Mouse (Mus musculus): ENCODE results near the gene Hoxa9. TPM values are rescaled to one million over a fixed set of nuclear protein-coding genes. Genes with fewer than 3 reads are reported as not detected.

The Hoxa9 gene
- polyA plus RNA-seq, 1 experiment from 2014 or later = not detected

DNA sequence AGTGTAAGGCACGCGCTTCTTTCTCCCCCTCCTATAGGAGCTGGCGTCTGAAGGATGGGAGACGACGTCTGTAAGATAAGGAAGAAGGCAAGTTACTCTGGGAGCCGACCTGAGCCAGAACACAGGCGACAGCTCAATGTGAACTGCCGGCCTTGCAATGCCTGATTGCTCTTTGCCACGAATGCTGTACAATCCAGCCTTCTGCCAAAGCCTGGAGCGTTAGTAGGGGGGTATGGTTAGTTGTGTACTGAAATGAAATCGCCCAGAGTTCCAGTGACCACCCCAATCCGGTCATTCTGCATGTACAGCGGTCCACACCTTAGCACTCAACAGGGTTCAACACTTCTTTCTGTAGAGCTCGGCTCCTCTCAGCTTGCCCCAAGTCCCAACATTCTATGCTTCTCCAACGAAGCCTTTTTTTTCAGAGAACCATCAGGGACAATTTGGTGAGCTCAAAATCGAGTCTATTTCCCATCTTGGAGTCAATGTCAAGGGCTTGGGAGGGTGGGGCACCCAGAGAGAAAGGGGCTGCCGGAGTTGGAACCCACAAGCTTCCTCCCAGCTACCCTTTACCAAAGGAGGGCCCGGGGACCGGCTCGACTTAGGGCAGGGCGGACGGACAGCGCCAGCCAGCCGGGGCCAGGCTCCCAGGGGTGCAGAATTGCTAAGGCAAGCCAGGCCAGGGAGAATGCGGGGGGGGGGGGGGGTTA, 28.3 kb upstream of the Hoxa9 start:
- no peaks in the 10 kb centered on the region for H3K9me3 ChIP-seq
- peaks cover 83% of the 10 kb centered on the region for H3K27me3 ChIP-seq
- no peak overlapping the region for H3K27ac ChIP-seq (replicated peaks)
- H3K4me2 ChIP-seq (replicated peaks) = no peak overlapping the region
- no peak overlapping the region for H3K4me3 ChIP-seq
- 3% methylated on average over 24 of the region's 25 CpGs for WGBS
- H3K4me1 ChIP-seq = peaks cover 9% of the 10 kb centered on the region
- ATAC-seq (ENCODE audit: low FRiP score, low read depth) = no peak
- H3K9ac ChIP-seq (replicated peaks) = no peak overlapping the region
- no peaks in the 10 kb centered on the region for H3K36me3 ChIP-seq

DNA sequence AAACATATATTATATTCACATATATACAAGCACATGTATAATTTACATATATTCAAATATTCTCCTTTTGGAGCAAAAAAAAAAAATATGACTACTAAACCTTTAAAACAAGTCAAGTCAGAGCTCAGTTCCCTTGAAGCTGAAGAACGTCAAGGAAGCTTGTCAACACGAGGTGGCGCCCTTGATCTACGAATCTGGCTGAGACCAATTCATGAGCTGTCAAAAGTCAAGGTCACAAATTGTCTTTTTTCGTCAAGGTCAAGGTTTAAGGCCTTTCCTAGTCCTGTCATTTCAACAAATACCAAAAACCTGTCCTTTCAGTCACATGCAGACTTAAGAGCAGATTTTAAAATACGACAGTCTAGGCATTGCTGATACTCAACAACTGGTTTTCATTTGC, 26.1 kb upstream of the Hoxa9 start:
- Histone ChIP-seq H3K4me1 (peaks cover 12% of the 10 kb centered on the region), H3K27ac (replicated peaks) (no peak overlapping the region), H3K36me3 (no peaks in the 10 kb centered on the region), H3K4me2 (replicated peaks) (no peak overlapping the region), H3K4me3 (no peak overlapping the region), H3K27me3 (peaks cover 83% of the 10 kb centered on the region), H3K9ac (replicated peaks) (no peak overlapping the region), H3K9me3 (no peaks in the 10 kb centered on the region)
- under 1% methylated on average over 6 of the region's 6 CpGs for WGBS
- ATAC-seq (ENCODE audit: low FRiP score, low read depth) = no peak

DNA sequence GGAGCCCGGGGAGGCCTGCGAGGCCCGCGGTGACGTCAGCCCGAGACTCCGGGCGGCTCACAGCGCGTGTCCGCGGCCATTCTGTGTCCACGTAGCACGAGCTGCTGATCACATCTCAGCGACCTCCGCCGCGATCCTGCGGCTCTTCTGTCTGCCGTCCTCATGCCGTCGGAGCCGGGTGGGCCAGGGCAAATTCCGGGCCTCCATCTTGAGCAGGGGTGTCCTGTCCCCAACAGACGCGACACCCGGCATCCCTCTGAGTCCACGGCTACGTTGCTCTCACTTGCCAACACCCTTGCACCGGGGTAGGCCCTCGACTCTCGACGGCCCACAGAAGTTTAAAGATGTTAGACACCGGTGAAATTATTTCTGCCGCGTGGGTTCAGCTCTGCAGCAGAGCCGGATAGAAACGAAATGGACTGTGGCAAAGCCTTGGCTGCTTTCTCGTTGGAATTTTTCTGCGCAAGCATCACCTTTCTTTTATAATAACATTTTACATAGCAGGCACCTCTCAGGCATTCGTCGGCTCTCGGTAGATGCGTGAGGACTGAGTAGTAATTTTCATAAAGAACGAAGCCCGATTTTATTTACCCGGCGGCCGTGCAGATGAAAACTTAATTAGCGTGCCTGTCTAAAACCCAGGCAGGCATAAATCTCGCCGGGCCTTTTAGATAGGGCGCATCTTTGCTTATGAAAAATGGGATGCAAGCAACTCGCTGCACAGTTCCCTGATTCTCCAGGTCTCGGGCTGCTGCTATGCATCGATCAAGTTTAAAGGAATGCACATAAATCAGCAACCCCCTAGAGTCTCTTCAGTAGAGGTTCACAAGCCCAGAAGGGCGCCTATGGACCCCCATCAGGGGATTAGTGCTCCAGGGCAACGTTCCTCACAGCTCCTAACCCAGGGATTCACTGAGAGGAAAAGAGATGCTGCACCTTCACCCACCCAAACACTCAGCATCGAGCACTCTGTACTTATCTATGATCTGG, 22.9 kb upstream of the Hoxa9 start:
- no peak overlapping the region for H3K9ac ChIP-seq (replicated peaks)
- H3K36me3 ChIP-seq = no peaks in the 10 kb centered on the region
- H3K4me2 ChIP-seq (replicated peaks) = no peak overlapping the region
- H3K27me3 ChIP-seq = peaks cover 84% of the 10 kb centered on the region
- ATAC-seq (ENCODE audit: low FRiP score, low read depth) = no peak
- under 1% methylated on average over 59 of the region's 59 CpGs for WGBS
- H3K9me3 ChIP-seq = no peaks in the 10 kb centered on the region
- 0 out of 2 replicates have a peak, but pooled peaks cover 3% of the 10 kb centered on the region for H3K4me1 ChIP-seq
- no peak overlapping the region for H3K27ac ChIP-seq (replicated peaks)
- peak overlapping the region; percentile 18 for H3K4me3 ChIP-seq

DNA sequence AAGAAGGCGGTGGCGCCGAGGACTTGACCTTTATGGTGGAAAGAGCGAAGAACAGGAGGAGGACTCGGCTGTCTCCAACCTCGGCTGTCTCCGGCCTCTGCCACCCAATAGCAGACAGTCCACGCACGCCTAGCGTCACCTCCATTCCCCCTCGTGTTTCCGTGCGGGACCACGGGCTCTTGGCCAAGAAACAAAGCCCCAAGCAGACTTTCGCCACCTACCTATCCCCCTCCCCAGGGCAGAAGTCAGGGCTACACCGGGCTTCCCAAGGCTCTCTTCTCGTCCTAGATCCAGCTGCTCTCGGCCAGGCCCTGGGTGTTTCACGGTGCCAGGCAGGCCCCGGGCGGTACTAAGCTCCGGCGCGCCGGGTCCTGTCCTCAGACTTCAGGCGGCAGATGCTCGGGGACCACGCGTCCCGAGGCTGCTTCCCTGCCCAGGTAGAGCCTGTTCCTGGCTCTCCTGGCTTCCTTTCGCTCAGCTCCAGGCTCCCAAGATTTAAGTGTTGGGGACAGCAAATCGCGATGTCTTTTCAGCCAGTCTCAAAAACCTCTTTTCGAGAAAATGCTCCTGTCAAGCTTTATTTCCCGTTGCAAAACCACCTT, 22.0 kb upstream of the Hoxa9 start:
- no peak overlapping the region for H3K4me2 ChIP-seq (replicated peaks)
- H3K27me3 ChIP-seq = peaks cover 85% of the 10 kb centered on the region
- H3K9me3 ChIP-seq = no peaks in the 10 kb centered on the region
- 0 out of 2 replicates have a peak, but pooled peaks cover 3% of the 10 kb centered on the region for H3K4me1 ChIP-seq
- ATAC-seq (ENCODE audit: low FRiP score, low read depth) = no peak
- no peak overlapping the region for H3K4me3 ChIP-seq
- H3K36me3 ChIP-seq = no peaks in the 10 kb centered on the region
- 1% methylated on average over 35 of the region's 35 CpGs for WGBS
- H3K27ac ChIP-seq (replicated peaks) = no peak overlapping the region
- H3K9ac ChIP-seq (replicated peaks) = no peak overlapping the region

DNA sequence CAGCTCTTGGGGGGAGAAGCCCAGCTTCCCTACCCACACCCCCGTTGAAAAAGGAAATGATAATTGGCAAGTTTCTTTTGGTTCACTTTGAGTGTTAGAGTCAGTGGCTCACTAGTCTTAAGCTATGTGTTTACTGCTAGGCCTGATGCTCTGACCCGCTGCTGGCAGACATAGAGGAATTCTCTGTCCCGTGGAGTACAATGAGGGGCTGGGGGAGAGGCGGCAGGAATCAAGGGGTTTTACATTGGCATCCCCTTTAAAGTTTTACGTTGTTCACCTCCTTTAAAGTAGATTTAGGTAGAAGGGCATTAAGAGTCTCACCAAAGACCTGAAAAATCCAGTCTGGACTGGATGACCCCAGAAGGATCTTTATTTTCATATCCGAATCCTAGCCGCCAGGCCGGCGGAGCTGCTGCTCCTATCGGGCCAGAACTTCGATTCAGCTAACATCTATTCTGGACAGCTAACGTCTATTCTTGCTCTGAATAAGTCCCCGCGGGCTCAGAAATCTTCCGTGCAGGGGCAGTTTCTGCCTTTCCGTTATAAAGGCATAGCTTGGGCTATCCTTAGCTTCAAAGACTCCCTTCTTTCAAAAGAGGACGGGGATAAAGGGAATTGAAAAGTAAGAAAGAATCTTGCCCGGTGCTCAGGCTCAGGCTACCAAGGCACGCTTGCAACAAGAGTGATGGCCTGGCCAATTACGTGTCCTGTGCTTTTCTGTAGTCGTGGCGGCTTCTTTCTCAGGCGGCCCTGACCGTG, 21.3 kb upstream of the Hoxa9 start:
- no peak for ATAC-seq (ENCODE audit: low FRiP score, low read depth)
- no peaks in the 10 kb centered on the region for H3K9me3 ChIP-seq
- no peaks in the 10 kb centered on the region for H3K36me3 ChIP-seq
- H3K27ac ChIP-seq (replicated peaks) = no peak overlapping the region
- peaks cover 87% of the 10 kb centered on the region for H3K27me3 ChIP-seq
- no peak overlapping the region for H3K9ac ChIP-seq (replicated peaks)
- no peak overlapping the region for H3K4me3 ChIP-seq
- WGBS = 1% methylated on average over 24 of the region's 24 CpGs
- 0 out of 2 replicates have a peak, but pooled peaks cover 3% of the 10 kb centered on the region for H3K4me1 ChIP-seq
- H3K4me2 ChIP-seq (replicated peaks) = no peak overlapping the region

DNA sequence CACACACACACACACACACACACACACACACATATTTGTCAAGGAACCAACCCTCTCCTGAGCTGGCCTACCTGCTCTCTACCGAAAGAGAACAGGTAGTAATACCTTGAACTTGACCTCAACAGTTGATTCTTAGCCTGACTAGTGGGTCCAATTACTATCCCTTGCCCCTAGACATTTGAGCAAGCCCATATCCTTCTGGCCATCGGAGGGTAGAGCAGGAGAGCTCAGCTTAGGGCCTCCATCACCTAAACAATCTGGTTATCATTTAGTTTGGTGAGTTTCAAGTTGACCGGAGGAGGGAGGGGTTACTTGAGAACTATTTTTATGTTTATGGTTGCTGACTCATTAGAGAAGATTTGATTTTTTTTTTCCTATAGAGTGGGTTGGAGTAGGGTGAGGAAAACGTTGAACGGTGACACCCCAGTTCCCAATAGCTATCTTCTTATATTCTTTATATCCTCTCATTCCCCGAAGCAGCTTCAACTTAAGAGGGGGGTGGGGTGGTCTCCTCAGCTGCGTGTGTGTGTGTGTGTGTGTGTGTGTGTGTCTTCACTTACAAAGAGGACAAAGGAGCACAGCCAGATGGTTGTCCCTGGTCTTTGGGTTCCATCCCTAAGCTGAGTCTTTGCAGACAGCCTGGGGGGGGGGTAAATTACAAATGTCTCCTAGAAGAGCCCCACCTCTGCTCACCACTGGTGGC, 20.4 kb upstream of the Hoxa9 start:
- Histone ChIP-seq H3K9ac (replicated peaks) (no peak overlapping the region), H3K4me3 (no peak overlapping the region), H3K36me3 (no peaks in the 10 kb centered on the region), H3K27ac (replicated peaks) (no peak overlapping the region), H3K4me2 (replicated peaks) (no peak overlapping the region), H3K4me1 (0 out of 2 replicates have a peak, but pooled peaks cover 4% of the 10 kb centered on the region), H3K27me3 (peaks cover 88% of the 10 kb centered on the region), H3K9me3 (no peaks in the 10 kb centered on the region)
- no peak for ATAC-seq (ENCODE audit: low FRiP score, low read depth)
- WGBS = 11% methylated on average over 7 of the region's 7 CpGs

DNA sequence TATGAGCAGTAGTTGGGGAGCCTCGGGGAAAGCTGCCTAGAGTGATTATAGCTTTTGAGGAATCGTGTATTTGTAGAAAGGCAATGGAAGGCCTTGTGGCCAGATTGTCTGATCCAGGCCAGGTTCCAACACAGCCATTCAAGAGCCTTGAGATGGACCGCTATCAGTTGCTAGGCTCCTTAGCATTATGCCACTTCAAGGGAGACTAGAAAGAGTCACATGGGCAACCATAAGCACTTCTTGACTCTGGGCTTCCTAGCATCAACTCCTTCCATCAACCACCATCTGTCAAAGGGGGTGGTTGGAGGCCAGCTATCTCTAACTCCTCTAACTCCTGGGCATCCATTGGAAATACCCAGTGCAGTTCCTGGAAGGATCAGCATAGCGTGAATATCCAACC, 18.9 kb upstream of the Hoxa9 start:
- Histone ChIP-seq H3K9me3 (no peaks in the 10 kb centered on the region), H3K9ac (replicated peaks) (no peak overlapping the region), H3K4me1 (0 out of 2 replicates have a peak, but pooled peaks cover 8% of the 10 kb centered on the region), H3K4me2 (replicated peaks) (no peak overlapping the region), H3K27me3 (peaks cover 94% of the 10 kb centered on the region), H3K36me3 (no peaks in the 10 kb centered on the region), H3K27ac (replicated peaks) (no peak overlapping the region), H3K4me3 (no peak overlapping the region)
- ATAC-seq (ENCODE audit: low FRiP score, low read depth) = no peak
- 0% methylated on average over 4 of the region's 4 CpGs for WGBS

DNA sequence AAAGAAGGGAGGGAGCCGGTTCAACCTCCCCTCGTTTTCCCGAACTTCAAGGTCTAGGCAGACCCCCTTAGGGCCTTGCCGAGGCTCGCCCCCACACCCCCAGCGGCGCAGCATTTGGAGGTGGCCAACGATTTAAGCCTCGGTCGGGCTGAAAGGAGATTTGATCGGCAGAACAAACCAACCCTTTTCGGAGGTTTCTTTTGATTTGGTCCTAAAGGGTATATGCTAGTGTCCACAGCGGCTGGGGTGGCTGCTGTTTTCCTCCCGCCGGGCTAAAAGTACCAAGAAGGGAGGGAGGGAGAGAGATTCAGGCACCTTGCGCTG, 18.5 kb upstream of the Hoxa9 start:
- 0 out of 2 replicates have a peak, but pooled peaks cover 8% of the 10 kb centered on the region for H3K4me1 ChIP-seq
- H3K4me3 ChIP-seq = no peak overlapping the region
- no peak overlapping the region for H3K27ac ChIP-seq (replicated peaks)
- no peaks in the 10 kb centered on the region for H3K36me3 ChIP-seq
- no peak for ATAC-seq (ENCODE audit: low FRiP score, low read depth)
- H3K9ac ChIP-seq (replicated peaks) = no peak overlapping the region
- H3K27me3 ChIP-seq = peaks cover 98% of the 10 kb centered on the region
- H3K4me2 ChIP-seq (replicated peaks) = no peak overlapping the region
- no peaks in the 10 kb centered on the region for H3K9me3 ChIP-seq
- 0% methylated on average over 16 of the region's 16 CpGs for WGBS

DNA sequence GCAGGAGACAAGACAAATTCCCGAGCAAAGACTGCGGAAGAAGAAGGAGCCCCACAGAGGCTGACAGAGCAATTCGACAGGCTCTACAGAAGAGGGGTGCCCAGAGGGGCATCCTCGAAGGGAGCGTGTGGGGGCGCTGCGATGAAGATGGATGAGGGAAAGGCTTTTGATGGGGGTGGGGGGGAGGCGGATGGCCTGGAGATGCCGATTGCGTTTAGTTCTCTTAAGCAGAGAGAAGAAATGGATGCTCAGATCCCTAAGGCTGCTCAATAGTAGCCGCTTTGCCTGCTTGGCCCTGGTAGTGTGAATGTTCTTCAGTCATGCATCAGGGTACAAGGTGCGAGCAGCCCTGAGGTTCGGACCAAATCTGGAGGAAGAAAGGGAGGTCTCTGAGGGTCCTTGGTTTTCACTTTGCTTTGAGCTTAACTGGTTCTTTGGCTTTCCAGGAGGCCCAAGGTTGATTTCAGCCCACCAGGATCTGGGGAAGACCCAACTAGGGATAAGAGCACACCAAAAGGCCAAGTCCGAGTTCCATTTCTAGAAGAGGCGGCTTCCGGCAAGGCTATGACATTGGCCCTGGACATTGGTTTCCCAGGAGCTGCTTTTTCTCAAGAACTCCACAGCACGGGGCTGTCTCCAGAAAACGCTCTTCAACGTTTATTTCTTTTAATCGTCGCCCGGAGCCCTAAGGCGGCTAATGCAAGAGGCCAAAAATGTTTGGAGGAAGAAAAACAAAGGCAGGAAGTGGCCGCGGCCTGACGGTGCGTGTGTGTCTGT, 17.9 kb upstream of the Hoxa9 start:
- no peak overlapping the region for H3K4me2 ChIP-seq (replicated peaks)
- whole genome bisulfite sequencing = 1% methylated on average over 27 of the region's 27 CpGs
- H3K36me3 ChIP-seq = no peaks in the 10 kb centered on the region
- H3K9ac ChIP-seq (replicated peaks) = no peak overlapping the region
- no peak overlapping the region for H3K27ac ChIP-seq (replicated peaks)
- H3K4me1 ChIP-seq = 0 out of 2 replicates have a peak, but pooled peaks cover 8% of the 10 kb centered on the region
- no peak overlapping the region for H3K4me3 ChIP-seq
- H3K9me3 ChIP-seq = no peaks in the 10 kb centered on the region
- H3K27me3 ChIP-seq = peaks cover 98% of the 10 kb centered on the region
- ATAC-seq (ENCODE audit: low FRiP score, low read depth) = no peak

DNA sequence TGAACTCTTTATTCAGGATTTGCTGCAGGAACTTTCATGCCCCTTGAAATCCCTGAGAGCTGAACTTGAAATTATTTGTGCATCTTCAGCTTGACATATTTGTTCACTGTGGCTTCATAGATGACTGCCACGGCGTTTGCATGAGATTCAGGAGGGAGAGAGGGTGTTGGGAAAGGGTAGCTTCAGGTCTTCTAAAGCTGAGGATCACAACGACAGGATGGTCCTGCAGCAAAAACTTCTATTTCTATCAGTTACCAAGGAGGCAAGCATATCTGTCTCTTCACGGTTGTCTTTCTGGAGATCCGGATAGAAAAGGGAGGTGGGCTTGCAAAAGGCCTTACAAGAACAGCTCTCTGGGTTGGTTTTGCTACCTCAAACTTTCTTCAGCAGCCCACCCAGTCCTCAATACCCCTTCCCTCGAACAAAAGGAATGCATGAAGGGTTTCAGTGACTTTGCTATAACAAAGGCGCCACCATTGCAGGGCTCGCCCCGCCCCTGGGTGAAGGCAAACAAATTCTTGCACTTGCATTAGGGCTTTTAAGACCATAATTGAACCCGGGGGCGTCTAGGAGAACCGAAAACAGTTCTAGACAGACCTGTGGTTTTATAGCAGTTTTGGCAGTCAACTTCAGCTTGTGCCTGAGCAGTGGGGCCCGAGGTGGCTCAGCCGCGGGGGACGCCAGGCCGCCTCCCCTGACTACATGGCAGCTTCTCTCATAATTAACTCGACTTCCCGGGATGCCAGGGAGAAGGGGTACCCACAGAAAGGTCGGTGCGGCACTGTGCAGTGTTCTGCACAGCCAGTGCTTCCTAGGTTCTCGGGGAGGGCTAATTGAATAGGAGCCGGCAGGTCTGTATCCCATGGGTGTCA, 17.1 kb upstream of the Hoxa9 start:
- WGBS = under 1% methylated on average over 23 of the region's 23 CpGs
- Histone ChIP-seq H3K9ac (replicated peaks) (no peak overlapping the region), H3K9me3 (no peaks in the 10 kb centered on the region), H3K27ac (replicated peaks) (no peak overlapping the region), H3K4me3 (no peak overlapping the region), H3K27me3 (peaks cover 98% of the 10 kb centered on the region), H3K4me1 (0 out of 2 replicates have a peak, but pooled peaks cover 5% of the 10 kb centered on the region), H3K36me3 (no peaks in the 10 kb centered on the region), H3K4me2 (replicated peaks) (no peak overlapping the region)
- no peak for ATAC-seq (ENCODE audit: low FRiP score, low read depth)

All from midbrain, embryonic 12.5 days (tissue).